Mouse (Mus musculus) intestine, embryonic 14.5 days (tissue): Measurements from ENCODE around the gene Dennd5b. TPM values are rescaled to one million over a fixed set of nuclear protein-coding genes. Genes with fewer than 3 reads are reported as not detected.

Source experiments
- ATAC-seq: fragments of 200-750 bp; cut with Nextera tagmentation; replicated peaks from 2 replicates; pipeline ENCODE4 v1.8.0; 2017; ENCODE audit warnings: low read depth, moderate number of reproducible peaks, moderate TSS enrichment, moderate library complexity; ENCODE audit not compliant: low FRiP score, low TSS enrichment
- DNase-seq: peaks from one replicate; pipeline ENCODE4 v3.0.0-alpha.2; 2018; ENCODE audit warnings: low spot score
- H3K27ac ChIP-seq: fragments of 300-500 bp; sonication (generic); 2 replicates; pipeline ENCODE4 v1.5.1; 2014; ENCODE audit warnings: low read depth, mild to moderate bottlenecking, control low read depth
- H3K27me3 ChIP-seq: fragments of 300-500 bp; sonication (generic); replicated peaks from 2 replicates; pipeline ENCODE4 v1.6.1; 2014; ENCODE audit warnings: low read length, control low read depth; ENCODE audit not compliant: control insufficient read depth, insufficient read depth
- H3K36me3 ChIP-seq: fragments of 300-500 bp; sonication (generic); 2 replicates; pipeline ENCODE4 v1.6.1; 2014; ENCODE audit warnings: low read length, control low read depth; ENCODE audit not compliant: control insufficient read depth, insufficient read depth
- H3K4me1 ChIP-seq: fragments of 300-500 bp; sonication (generic); replicated peaks from 2 replicates; pipeline ENCODE4 v1.6.1; 2014; ENCODE audit warnings: low read length, control low read depth, mixed read lengths; ENCODE audit not compliant: control insufficient read depth, insufficient read depth
- H3K4me2 ChIP-seq: fragments of 300-500 bp; sonication (generic); 2 replicates; pipeline ENCODE4 v1.6.1; 2014; ENCODE audit warnings: low read length
- H3K4me3 ChIP-seq: fragments of 300-500 bp; sonication (generic); 2 replicates; pipeline ENCODE4 v1.5.1; 2014; ENCODE audit warnings: low read depth, low read length, control low read depth, mixed read lengths
- H3K9ac ChIP-seq: fragments of 300-500 bp; sonication (generic); 2 replicates; pipeline ENCODE4 v1.6.1; 2014; ENCODE audit warnings: mild to moderate bottlenecking, low read length
- H3K9me3 ChIP-seq: fragments of 300-500 bp; sonication (generic); 2 replicates; pipeline ENCODE4 v1.6.1; 2016; ENCODE audit warnings: low read length, control low read depth; ENCODE audit not compliant: control insufficient read depth
- WGBS: fragments of 180-500 bp; shearing (Covaris S2); extraction: QIAGEN DNeasy Blood & Tissue Kit; methylation state at CpG from one replicate; pipeline ENCODE4 v1.1.7; 2014; 5-methylcytosine and 5-hydroxymethylcytosine counted together
- polyA plus RNA-seq: library from polyadenylated mRNA; unstranded; fragments of >200 nt; fragmentation: Nextera tagmentation; extraction: Ambion mirVana; gene quantifications from 2 replicates; pipeline ENCODE4 v1.2.1, GENCODE M21; 2014

The Dennd5b gene
- polyA plus RNA-seq, 1 experiment from 2014 or later = 13.2 TPM

GRCm38 (mm10) chr6:148959540-148960238 is 141.8 kb downstream of the Dennd5b start:
- no peaks in the 10 kb centered on the region for H3K27me3 ChIP-seq
- 37% methylated on average over 4 of the region's 4 CpGs for WGBS
- no peak overlapping the region for H3K27ac ChIP-seq
- H3K9me3 ChIP-seq = no peaks in the 10 kb centered on the region
- no peak overlapping the region for H3K4me2 ChIP-seq
- 0 out of 2 replicates have a peak, but pooled peaks cover 6% of the 10 kb centered on the region for H3K4me1 ChIP-seq
- ATAC-seq (no peak), DNase-seq (no peak)
- no peak overlapping the region for H3K4me3 ChIP-seq
- no peaks in the 10 kb centered on the region for H3K36me3 ChIP-seq
- no peak overlapping the region for H3K9ac ChIP-seq

DNA sequence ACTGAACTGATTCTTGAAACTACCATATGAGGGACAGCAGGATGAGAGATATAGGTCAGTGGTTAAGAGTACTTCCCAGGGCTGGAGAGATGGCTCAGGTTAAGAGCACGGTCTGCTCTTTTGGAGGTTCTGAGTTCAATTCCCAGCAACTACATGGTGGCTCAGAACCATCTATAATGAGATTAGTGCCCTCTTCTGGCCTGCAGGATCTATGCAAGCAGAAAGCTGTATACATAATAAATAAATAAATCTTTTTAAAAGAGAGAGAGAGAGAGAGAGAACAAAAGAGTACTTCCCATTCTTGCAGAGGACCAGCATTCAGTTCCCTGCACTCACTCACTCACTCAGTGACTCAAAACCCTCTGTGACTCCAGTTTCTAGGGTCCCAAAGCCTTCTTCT is 142.8 kb downstream of the Dennd5b start:
- no peaks in the 10 kb centered on the region for H3K36me3 ChIP-seq
- H3K27me3 ChIP-seq = no peaks in the 10 kb centered on the region
- DNase-seq (no peak), ATAC-seq (no peak)
- 100% methylated on average over 1 of the region's 1 CpGs for WGBS
- no peak overlapping the region for H3K4me2 ChIP-seq
- no peaks in the 10 kb centered on the region for H3K9me3 ChIP-seq
- H3K4me3 ChIP-seq = no peak overlapping the region
- no peak overlapping the region for H3K9ac ChIP-seq
- H3K27ac ChIP-seq = no peak overlapping the region
- 0 out of 2 replicates have a peak, but pooled peaks cover 6% of the 10 kb centered on the region for H3K4me1 ChIP-seq

- WGBS = 88% methylated on average over 3 of the region's 3 CpGs
- H3K9me3 ChIP-seq = no peaks in the 10 kb centered on the region
These were observed 144.4 kb downstream of the Dennd5b start for GRCm38 (mm10) chr6:148957046-148957445.

DNA sequence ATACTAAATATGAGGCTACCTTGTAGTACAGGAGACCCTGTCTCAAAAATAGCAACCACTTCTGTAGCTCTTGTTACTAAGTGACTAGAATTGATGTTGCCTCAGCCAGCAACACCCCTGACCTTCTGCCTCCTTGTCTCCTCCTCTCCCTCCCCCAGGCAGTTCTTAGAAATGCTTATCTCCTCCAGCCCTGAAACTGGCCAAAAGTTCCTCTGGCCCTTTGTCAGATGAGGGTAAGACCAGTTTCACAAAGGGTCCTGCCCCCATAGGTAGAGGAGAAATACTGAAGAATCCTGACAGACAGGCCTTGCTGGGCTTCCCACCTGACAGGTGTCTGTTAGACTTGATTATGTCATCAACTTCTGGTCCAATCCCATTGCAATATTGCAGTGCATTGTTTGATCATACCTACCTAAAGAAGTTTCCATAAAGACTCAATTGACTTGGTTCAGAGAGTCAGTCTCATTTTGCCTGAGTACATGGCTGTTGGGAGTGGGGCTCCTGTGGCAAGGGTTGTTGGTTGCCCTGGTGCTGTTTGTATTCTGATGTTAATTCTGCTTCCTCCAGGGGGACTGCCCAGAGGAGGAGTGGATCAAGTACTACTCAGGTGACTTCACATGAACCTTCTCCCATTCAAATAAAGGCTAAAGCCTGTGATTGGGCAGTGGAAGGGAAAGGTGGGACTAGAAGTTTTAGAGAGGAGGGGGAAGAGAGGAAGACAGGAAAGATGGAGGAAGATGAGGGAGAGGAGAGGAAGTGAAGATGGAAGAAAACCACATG is 145.6 kb downstream of the Dennd5b start:
- H3K9ac ChIP-seq = no peak overlapping the region
- DNase-seq (no peak), ATAC-seq (no peak)
- no peak overlapping the region for H3K4me3 ChIP-seq
- no peak overlapping the region for H3K27ac ChIP-seq
- H3K27me3 ChIP-seq = no peaks in the 10 kb centered on the region
- 0 out of 2 replicates have a peak, but pooled peaks cover 6% of the 10 kb centered on the region for H3K4me1 ChIP-seq
- H3K9me3 ChIP-seq = no peaks in the 10 kb centered on the region
- H3K36me3 ChIP-seq = no peaks in the 10 kb centered on the region
- H3K4me2 ChIP-seq = no peak overlapping the region

More at GRCm38 (mm10) chr6:148957046-148957445, 144.4 kb downstream of the Dennd5b start:
- Histone ChIP-seq H3K4me2 (no peak overlapping the region), H3K4me1 (0 out of 2 replicates have a peak, but pooled peaks cover 6% of the 10 kb centered on the region), H3K27ac (no peak overlapping the region), H3K27me3 (no peaks in the 10 kb centered on the region), H3K36me3 (no peaks in the 10 kb centered on the region), H3K9ac (no peak overlapping the region), H3K4me3 (no peak overlapping the region)
- ATAC-seq (no peak), DNase-seq (no peak)

- Histone ChIP-seq H3K36me3 (0 out of 2 replicates have a peak, but pooled peaks cover 3% of the 10 kb centered on the region), H3K4me3 (peak overlapping the region; percentile 68), H3K27me3 (no peaks in the 10 kb centered on the region), H3K27ac (peak overlapping the region; percentile 95), H3K4me1 (peaks cover 3% of the 10 kb centered on the region; the same call in 1 of the 2 replicates), H3K9me3 (no peaks in the 10 kb centered on the region), H3K4me2 (peak overlapping the region; percentile 77), H3K9ac (peak overlapping the region; percentile 61)
- 35% methylated on average over 11 of the region's 11 CpGs for WGBS
- DNase-seq = no peak
- ATAC-seq = peak; percentile 12; the same call in 1 of the 2 replicates
These were observed 154.5 kb downstream of the Dennd5b start for GRCm38 (mm10) chr6:148946881-148947405.

DNA sequence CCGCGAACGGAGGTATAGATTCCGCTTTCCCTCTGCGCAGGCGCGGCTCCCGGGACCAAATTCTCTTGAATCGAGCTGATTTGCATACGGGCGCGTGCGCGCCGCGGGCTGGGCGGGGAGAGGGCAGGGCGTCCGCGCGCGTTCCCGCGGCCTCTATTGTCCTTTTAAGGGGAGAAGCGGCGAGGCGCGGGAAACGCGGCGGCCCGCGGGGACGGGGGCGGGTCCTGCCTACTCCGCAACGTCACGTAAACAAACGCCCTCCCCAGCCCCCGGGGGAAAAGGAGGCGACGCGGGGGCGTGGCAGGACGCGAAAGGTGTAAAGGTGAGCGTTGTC is 155.1 kb downstream of the Dennd5b start, which contains the start of gene Sinhcaf:
Sinhcaf (minus strand) TSS at position 59 of the 334 bp plus-strand sequence.
- peak; percentile 77 for ATAC-seq
- Histone ChIP-seq H3K9ac (peak within 1 kb of the TSS; percentile 97), H3K36me3 (peaks cover 6% of the 10 kb centered on the region; the same call in 1 of the 2 replicates), H3K4me2 (peak within 1 kb of the TSS; percentile 77), H3K4me1 (peaks cover 8% of the 10 kb centered on the region; the same call in 1 of the 2 replicates), H3K27me3 (no peaks in the 10 kb centered on the region), H3K27ac (peak within 1 kb of the TSS; percentile 95), H3K9me3 (no peaks in the 10 kb centered on the region), H3K4me3 (peak within 1 kb of the TSS; percentile 68)
- WGBS = under 1% methylated on average over 44 of the region's 47 CpGs
- peak; percentile 98 for DNase-seq

DNA sequence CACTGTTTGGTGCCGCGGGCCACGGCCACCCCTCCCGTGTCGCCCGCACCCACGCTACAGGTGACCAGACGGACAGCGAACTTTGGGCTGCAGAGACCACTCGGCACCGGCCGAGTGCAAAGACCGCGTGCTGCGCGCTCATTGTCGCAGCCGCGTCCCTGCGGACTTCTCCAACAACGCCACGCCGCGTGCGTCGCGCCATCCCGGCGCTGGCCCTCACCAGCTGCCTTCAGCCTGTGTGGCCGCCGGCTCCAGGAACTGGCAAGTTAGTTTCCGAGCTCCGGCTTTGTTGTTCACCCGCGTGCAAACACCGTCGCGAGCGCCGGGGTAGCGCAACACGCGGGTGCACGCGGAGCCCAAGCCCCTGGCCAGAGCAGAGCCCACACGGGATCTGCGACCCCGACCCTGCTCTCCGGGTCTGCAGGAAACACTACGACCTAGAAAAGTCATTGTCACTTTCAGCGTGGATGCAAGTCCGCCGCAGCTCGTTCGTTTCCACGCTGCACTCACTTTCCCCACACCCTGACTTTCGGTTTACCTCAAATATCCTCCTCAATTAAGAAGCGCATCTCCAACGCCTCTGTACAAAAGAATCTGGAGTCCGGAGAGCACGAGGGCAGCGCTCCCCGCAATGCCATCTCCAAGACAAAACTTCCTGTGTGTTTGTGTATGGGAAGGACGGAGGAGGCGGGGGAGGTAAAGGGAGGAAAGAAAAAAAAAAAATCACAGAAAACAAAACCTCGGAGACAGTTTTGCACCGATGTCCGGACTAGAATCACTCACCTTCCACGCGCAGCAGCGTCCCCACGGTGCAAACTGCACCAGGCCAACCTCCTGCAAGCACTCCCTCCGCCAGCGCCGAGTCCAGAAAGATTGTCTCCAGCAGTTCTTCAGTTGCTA is 155.7 kb downstream of the Dennd5b start:
- peak; percentile 40 for ATAC-seq
- H3K4me2 ChIP-seq = peak overlapping the region; percentile 77
- DNase-seq = peak; percentile 87
- peaks cover 8% of the 10 kb centered on the region; the same call in 1 of the 2 replicates for H3K4me1 ChIP-seq
- no peaks in the 10 kb centered on the region for H3K9me3 ChIP-seq
- under 1% methylated on average over 72 of the region's 75 CpGs for WGBS
- H3K36me3 ChIP-seq = peaks cover 8% of the 10 kb centered on the region; the same call in 1 of the 2 replicates
- H3K27me3 ChIP-seq = no peaks in the 10 kb centered on the region
- peak overlapping the region; percentile 97 for H3K9ac ChIP-seq
- peak overlapping the region; percentile 68 for H3K4me3 ChIP-seq
- H3K27ac ChIP-seq = peak overlapping the region; percentile 95
